Mouse (Mus musculus): ENCODE data around the gene Glo1.

Glo1 gene

GRCm38 (mm10) chr17:30573990-30574782 is 52.5 kb downstream of the Glo1 start:
- ChIA-PET CTCF (interaction anchor here in 2 of 4 experiments (0.5 to 0.9 kb wide), 2 partner anchors 48 to 107 kb away, joined by 3 read pairs; no protein-coding TSS in a partner anchor), POLR2A (interaction anchor here in 2 of 4 experiments (0.6 to 1.3 kb wide), 5 partner anchors 15 to 696 kb away, joined by 3 to 4 read pairs (median 3); no protein-coding TSS in a partner anchor)

GRCm38 (mm10) chr17:30570971-30571370 is 55.7 kb downstream of the Glo1 start:
- POLR2A ChIA-PET: interaction anchor here in 2 of 4 experiments (0.9 to 2.2 kb wide), 5 partner anchors 12 to 132 kb away, joined by 3 to 7 read pairs (median 4); no protein-coding TSS in a partner anchor

GRCm38 (mm10) chr17:30570173-30570572 is 56.5 kb downstream of the Glo1 start:
- ChIA-PET CTCF (interaction anchor here in 3 of 4 experiments (1.2 to 3.5 kb wide), 3 partner anchors 11 kb away, joined by 3 to 16 read pairs (median 14); no protein-coding TSS in a partner anchor), POLR2A (interaction anchor here in 3 of 4 experiments (0.7 to 2.2 kb wide), 12 partner anchors 11 to 131 kb away, joined by 3 to 9 read pairs (median 4); no protein-coding TSS in a partner anchor)

More at GRCm38 (mm10) chr17:30570971-30571370, 55.7 kb downstream of the Glo1 start:
- CTCF ChIA-PET: interaction anchor here in 2 of 4 experiments (3.1 to 3.5 kb wide), 2 partner anchors 12 kb away, joined by 14 to 16 read pairs; no protein-coding TSS in a partner anchor

- CTCF ChIA-PET: interaction anchor here in 2 of 4 experiments (3.1 to 3.5 kb wide), 2 partner anchors 9 kb away, joined by 14 to 16 read pairs; no protein-coding TSS in a partner anchor
- POLR2A ChIA-PET: interaction anchor here in 3 of 4 experiments (0.6 to 1.5 kb wide), 5 partner anchors 9 to 63 kb away, joined by 3 to 8 read pairs (median 4); no protein-coding TSS in a partner anchor
Observed at GRCm38 (mm10) chr17:30568473-30568872, 58.2 kb downstream of the Glo1 start.

- ChIA-PET POLR2A (interaction anchor here in 1 of 4 experiments (0.9 kb wide), 1 partner anchor 13 kb away, joined by 4 read pairs; no protein-coding TSS in a partner anchor), CTCF (interaction anchor here in 1 of 4 experiments (1.3 kb wide), 1 partner anchor 254 kb away, joined by 3 read pairs; no protein-coding TSS in a partner anchor)
Observed at GRCm38 (mm10) chr17:30564971-30565370, 61.7 kb downstream of the Glo1 start.

- ChIA-PET POLR2A (interaction anchor here in 2 of 4 experiments (0.6 to 0.9 kb wide), 3 partner anchors 12 to 655 kb away, joined by 3 to 4 read pairs (median 3); no protein-coding TSS in a partner anchor), CTCF (interaction anchor here in 1 of 4 experiments (1.3 kb wide), 1 partner anchor 163 kb away, joined by 3 read pairs; no protein-coding TSS in a partner anchor)
Observed at GRCm38 (mm10) chr17:30564407-30564806, 62.3 kb downstream of the Glo1 start.

- POLR2A ChIA-PET: interaction anchor here in 2 of 4 experiments (0.6 to 1.3 kb wide), 3 partner anchors 13 to 654 kb away, joined by 3 to 4 read pairs (median 3); partner anchors contain the start of gene Btbd9 (in 1 of the 2)
- CTCF ChIA-PET: interaction anchor here in 2 of 4 experiments (0.6 to 1.3 kb wide), 3 partner anchors 73 to 164 kb away, joined by 3 to 4 read pairs (median 3); no protein-coding TSS in a partner anchor
Observed at GRCm38 (mm10) chr17:30563484-30564075, 63.1 kb downstream of the Glo1 start.

GRCm38 (mm10) chr17:30562770-30563169 is 63.9 kb downstream of the Glo1 start:
- ChIA-PET CTCF (interaction anchor here in 1 of 4 experiments (0.6 kb wide), 1 partner anchor 1667 kb away, joined by 3 read pairs; no protein-coding TSS in a partner anchor), POLR2A (interaction anchor here (0.6 to 1.3 kb wide), 7 partner anchors 10 to 839 kb away, joined by 3 to 5 read pairs (median 3); partner anchors contain the start of gene Btbd9 (in 1 of the 4))

- ChIA-PET POLR2A (interaction anchor here in 3 of 4 experiments (0.6 to 4.0 kb wide), 29 partner anchors 9 to 293 kb away, joined by 3 to 33 read pairs (median 4); no protein-coding TSS in a partner anchor), CTCF (interaction anchor here (0.5 to 3.9 kb wide), 77 partner anchors 9 to 832 kb away, joined by 3 to 61 read pairs (median 4); partner anchors contain the start of gene Glp1r (in 1 of the 4))
Observed at GRCm38 (mm10) chr17:30559536-30559935, 67.1 kb downstream of the Glo1 start.

GRCm38 (mm10) chr17:30558623-30559022 is 68.0 kb downstream of the Glo1 start:
- ChIA-PET CTCF (interaction anchor here in 3 of 4 experiments (0.6 to 3.9 kb wide), 39 partner anchors 8 to 863 kb away, joined by 3 to 61 read pairs (median 4); no protein-coding TSS in a partner anchor), POLR2A (interaction anchor here in 3 of 4 experiments (0.6 to 4.0 kb wide), 16 partner anchors 9 to 123 kb away, joined by 3 to 33 read pairs (median 4); no protein-coding TSS in a partner anchor)

- CTCF ChIA-PET: interaction anchor here in 2 of 4 experiments (0.5 to 3.9 kb wide), 3 partner anchors 54 to 189 kb away, joined by 3 to 61 read pairs (median 10); no protein-coding TSS in a partner anchor
Observed at GRCm38 (mm10) chr17:30556512-30556911, 70.2 kb downstream of the Glo1 start.

GRCm38 (mm10) chr17:30553027-30553937 is 73.4 kb downstream of the Glo1 start:
- POLR2A ChIA-PET: interaction anchor here in 1 of 4 experiments (1.2 to 3.4 kb wide), 3 partner anchors 11 to 25 kb away, joined by 3 to 13 read pairs (median 4); partner anchors contain the start of gene Btbd9
- CTCF ChIA-PET: interaction anchor here in 2 of 4 experiments (0.6 to 1.3 kb wide), 4 partner anchors 100 to 1580 kb away, joined by 3 to 5 read pairs (median 4); no protein-coding TSS in a partner anchor

More at GRCm38 (mm10) chr17:30556512-30556911, 70.2 kb downstream of the Glo1 start:
- POLR2A ChIA-PET: interaction anchor here in 3 of 4 experiments (0.7 to 1.0 kb wide), 4 partner anchors 38 to 280 kb away, joined by 3 to 4 read pairs (median 3); no protein-coding TSS in a partner anchor

GRCm38 (mm10) chr17:30550774-30551107 is 75.9 kb downstream of the Glo1 start:
- POLR2A ChIA-PET: interaction anchor here (0.6 to 7.2 kb wide), 13 partner anchors 8 to 874 kb away, joined by 3 to 33 read pairs (median 4); partner anchors contain the start of gene Btbd9 (in 1 of the 4)
- CTCF ChIA-PET: interaction anchor here (0.6 to 3.1 kb wide), 18 partner anchors 8 to 789 kb away, joined by 3 to 26 read pairs (median 4); no protein-coding TSS in a partner anchor

- ChIA-PET POLR2A (interaction anchor here (0.6 to 7.2 kb wide), 18 partner anchors 8 to 660 kb away, joined by 3 to 33 read pairs (median 4); partner anchors contain the start of gene Btbd9 (in 1 of the 4)), CTCF (interaction anchor here (0.5 to 3.1 kb wide), 19 partner anchors 9 to 706 kb away, joined by 3 to 26 read pairs (median 5); no protein-coding TSS in a partner anchor)
Observed at GRCm38 (mm10) chr17:30549899-30550773, 76.5 kb downstream of the Glo1 start.

- ChIA-PET CTCF (interaction anchor here in 1 of 4 experiments (1.5 to 3.2 kb wide), 2 partner anchors 20 to 280 kb away, joined by 8 to 12 read pairs; no protein-coding TSS in a partner anchor), POLR2A (interaction anchor here in 2 of 4 experiments (0.5 to 1.4 kb wide), 5 partner anchors 9 to 1443 kb away, joined by 3 to 5 read pairs (median 4); no protein-coding TSS in a partner anchor)
Observed at GRCm38 (mm10) chr17:30539098-30539497, 87.6 kb downstream of the Glo1 start.
